ENCODE assay signal across 8 mouse cellular contexts in the genomic region with DNA sequence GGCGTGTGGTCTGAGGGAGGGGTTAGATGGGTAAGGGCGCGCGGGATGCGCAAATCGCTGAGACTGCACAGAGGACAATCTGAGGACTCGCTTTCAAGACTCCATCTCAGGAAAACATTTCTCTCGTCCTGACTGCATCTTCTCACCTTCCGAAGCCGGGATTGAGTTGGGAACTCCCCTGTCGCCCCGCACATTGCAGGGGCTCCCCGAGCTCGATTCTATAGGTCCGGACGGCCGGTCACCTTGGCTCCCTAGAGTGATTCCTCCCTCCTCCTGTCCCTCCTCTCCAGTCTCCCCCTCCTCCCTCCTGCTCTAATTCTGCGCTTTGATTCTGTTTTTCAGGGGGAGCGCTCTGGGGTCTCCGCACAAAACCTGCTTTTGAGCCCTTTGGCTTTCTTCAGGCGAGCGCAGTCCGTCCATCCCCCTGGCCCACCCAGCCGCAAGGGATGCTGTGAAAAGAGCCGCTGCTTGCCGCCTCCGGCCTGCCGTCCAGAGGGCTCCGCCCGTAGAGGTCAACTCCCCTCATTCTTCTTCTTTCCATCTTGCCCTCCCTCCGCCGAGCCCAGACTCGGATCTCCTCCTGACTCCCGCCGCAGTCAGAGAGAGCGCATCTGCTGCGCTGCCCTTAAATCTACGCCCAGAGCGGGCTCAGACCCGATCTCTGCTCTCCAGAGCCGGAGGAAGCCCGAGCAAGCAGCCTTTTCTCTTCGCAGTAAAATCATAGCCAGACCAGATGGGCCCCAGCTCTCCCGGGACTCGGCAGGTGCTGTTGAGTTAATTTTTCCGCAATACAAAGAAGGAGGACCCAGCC.
DNase-seq lines count a peak whose midpoint lies in the region; ATAC-seq lines count a peak whose summit lies in the region.

No protein-coding gene starts in this region.

- H3K36me3 ChIP-seq in limb, embryonic 11.5 days (ENCODE audit: control insufficient read depth, insufficient read depth, low read length) = no peaks in the 10 kb centered on the region

- H3K4me1 ChIP-seq in limb, embryonic 11.5 days (ENCODE audit: control insufficient read depth, insufficient read depth, low read length) = no peaks in the 10 kb centered on the region

- no peak overlapping the region for H3K9ac ChIP-seq in limb, embryonic 11.5 days (ENCODE audit: low read length)

- under 1% methylated on average over 46 of the region's 46 CpGs for WGBS in limb, embryonic 11.5 days

- H3K9me3 ChIP-seq in limb, embryonic 11.5 days (ENCODE audit: control insufficient read depth, low read length) = no peaks in the 10 kb centered on the region; the same call in 1 of the 2 replicates

- H3K27ac ChIP-seq in limb, embryonic 11.5 days (replicated peaks; ENCODE audit: low read depth, low read length) = no peak overlapping the region

- peak overlapping the region; percentile 45 for H3K4me2 ChIP-seq in limb, embryonic 11.5 days (ENCODE audit: low read depth, severe bottlenecking)

- peaks cover 63% of the 10 kb centered on the region for H3K27me3 ChIP-seq in limb, embryonic 11.5 days (ENCODE audit: control insufficient read depth, insufficient read depth, low read length)

- peak; percentile 70 for DNase-seq in ZHBTc4 (ENCODE audit: low read depth, low spot score)
- DNase-seq in cerebellum, adult 9-11 months = peak; percentile 78
- peak; percentile 53 to 58 for DNase-seq in frontal cortex, postnatal 14 days (ENCODE audit: low spot score in 2 of 2)
- peak; percentile 51 for DNase-seq in limb, embryonic 11.5 days (ENCODE audit: low spot score)
- DNase-seq in right cerebral cortex, postnatal 25 days = peak; percentile 73
- no peak for DNase-seq in urinary bladder, postnatal 4 days (ENCODE audit: low spot score in 2 of 2)
- no peak for DNase-seq in kidney, postnatal 36 days
- DNase-seq in thymus, postnatal 25 days = no peak

- ATAC-seq in limb, embryonic 11.5 days (ENCODE audit: insufficient number of reproducible peaks, low FRiP score, low TSS enrichment, low read depth) = no peak

- H3K4me3 ChIP-seq in limb, embryonic 11.5 days (ENCODE audit: low read depth, low read length) = peak overlapping the region; percentile 14

Comparison
In these comparisons a context has a peak if more than half of its experiments do, and no peak if none do; other contexts are left out.
1. DNase-seq: peak in ZHBTc4 (single experiment), cerebellum, adult 9-11 months (single experiment), frontal cortex, postnatal 14 days (2 of 2), limb, embryonic 11.5 days (single experiment) and right cerebral cortex, postnatal 25 days (single experiment); none in urinary bladder, postnatal 4 days (0 of 2), kidney, postnatal 36 days (0 of 2) and thymus, postnatal 25 days (single experiment).